Mouse (Mus musculus) brown adipose tissue, adult 24 weeks (tissue): Measurements from ENCODE around the gene Rps11. TPM values are rescaled to one million over a fixed set of nuclear protein-coding genes. Genes with fewer than 3 reads are reported as not detected.
A peak's percentile ranks its signal among the peaks of the same experiment; 100 is the strongest.
"Not testable (repeated sequence)": the region's sequence is repeated elsewhere in the genome, so short reads cannot be mapped to it uniquely, and the experiment has no call there.

Experiments used
- H3K27ac ChIP-seq: fragments of 200-500 bp; replicated peaks from 2 replicates; pipeline ENCODE4 v1.5.1; 2012; ENCODE audit warnings: low read depth, mild to moderate bottlenecking, low read length
- H3K4me1 ChIP-seq: fragments of 200-500 bp; 2 replicates; pipeline ENCODE4 v1.6.1; 2012; ENCODE audit warnings: low read length, mixed read lengths; ENCODE audit not compliant: control insufficient read depth, insufficient read depth, insufficient read length
- H3K4me3 ChIP-seq: fragments of 200-500 bp; 2 replicates; pipeline ENCODE4 v1.5.1; 2012; ENCODE audit warnings: low read depth, mild to moderate bottlenecking, low read length, moderate library complexity; ENCODE audit not compliant: insufficient read depth
- polyA plus RNA-seq: library from polyadenylated mRNA; stranded (reverse); fragments of >200 nt; gene quantifications from 2 replicates; pipeline ENCODE4 v1.2.4, GENCODE M21; 2012; ENCODE audit not compliant: missing spikeins, insufficient read depth, insufficient read length

The Rps11 gene
- polyA plus RNA-seq, 1 experiment, result 1,344 TPM

GRCm38 (mm10) chr7:45118336-45118735 lies 5.9 kb downstream of the Rps11 start:
- H3K4me3 ChIP-seq, result no peak overlapping the region
- H3K27ac ChIP-seq, result no peak overlapping the region
- H3K4me1 ChIP-seq, result peaks cover 9% of the 10 kb centered on the region

GRCm38 (mm10) chr7:45117566-45117965 lies 6.7 kb downstream of the Rps11 start:
- no peak overlapping the region for H3K4me3 ChIP-seq
- H3K27ac ChIP-seq, result no peak overlapping the region
- H3K4me1 ChIP-seq, result peaks cover 9% of the 10 kb centered on the region

- H3K27ac ChIP-seq, result no peak overlapping the region
- H3K4me1 ChIP-seq, result no peaks in the 10 kb centered on the region
These were observed 10.8 kb downstream of the Rps11 start for GRCm38 (mm10) chr7:45113476-45113875.

GRCm38 (mm10) chr7:45112529-45112928 lies 11.7 kb downstream of the Rps11 start:
- Histone ChIP-seq H3K4me1 (no peaks in the 10 kb centered on the region), H3K4me3 (no peak overlapping the region)

More at GRCm38 (mm10) chr7:45113476-45113875, 10.8 kb downstream of the Rps11 start:
- H3K4me3 ChIP-seq, result no peak overlapping the region

GRCm38 (mm10) chr7:45111940-45112339 lies 12.3 kb downstream of the Rps11 start:
- H3K4me3 ChIP-seq, result no peak overlapping the region

More at GRCm38 (mm10) chr7:45112529-45112928, 11.7 kb downstream of the Rps11 start:
- no peak overlapping the region for H3K27ac ChIP-seq

GRCm38 (mm10) chr7:45110089-45110488 lies 14.2 kb downstream of the Rps11 start:
- H3K4me3 ChIP-seq, H3K4me1 ChIP-seq, H3K27ac ChIP-seq: not testable (repeated sequence)

More at GRCm38 (mm10) chr7:45111940-45112339, 12.3 kb downstream of the Rps11 start:
- no peaks in the 10 kb centered on the region for H3K4me1 ChIP-seq
- H3K27ac ChIP-seq, result no peak overlapping the region

- Histone ChIP-seq H3K4me3 (no peak overlapping the region), H3K4me1 (peaks cover 9% of the 10 kb centered on the region), H3K27ac (no peak overlapping the region)
These were observed 17.1 kb downstream of the Rps11 start for GRCm38 (mm10) chr7:45107052-45107645.

GRCm38 (mm10) chr7:45106441-45106840 lies 17.8 kb downstream of the Rps11 start:
- Histone ChIP-seq H3K4me1 (peaks cover 16% of the 10 kb centered on the region), H3K4me3 (no peak overlapping the region), H3K27ac (no peak overlapping the region)

GRCm38 (mm10) chr7:45105491-45105890 lies 18.7 kb downstream of the Rps11 start:
- H3K27ac ChIP-seq, result no peak overlapping the region
- H3K4me3 ChIP-seq, result no peak overlapping the region
- H3K4me1 ChIP-seq, result peaks cover 22% of the 10 kb centered on the region

- Histone ChIP-seq H3K27ac (no peak overlapping the region), H3K4me1 (peaks cover 24% of the 10 kb centered on the region), H3K4me3 (no peak overlapping the region)
These were observed 19.3 kb downstream of the Rps11 start for GRCm38 (mm10) chr7:45104941-45105340.

GRCm38 (mm10) chr7:45103652-45104180 lies 20.5 kb downstream of the Rps11 start, which contains the start of gene Fcgrt:
Gene Fcgrt (minus strand): TSS chr7:45103851.
- Histone ChIP-seq H3K27ac (peak within 1 kb of the TSS; percentile 89), H3K4me1 (peaks cover 29% of the 10 kb centered on the region), H3K4me3 (peak within 1 kb of the TSS; percentile 76)

GRCm38 (mm10) chr7:45102940-45103585 lies 21.2 kb downstream of the Rps11 start:
- H3K4me1 ChIP-seq, result peaks cover 35% of the 10 kb centered on the region
- peak overlapping the region; percentile 76 for H3K4me3 ChIP-seq
- peak overlapping the region; percentile 89 for H3K27ac ChIP-seq

- H3K4me1 ChIP-seq, result peaks cover 42% of the 10 kb centered on the region
- H3K27ac ChIP-seq, result peak overlapping the region; percentile 89
- H3K4me3 ChIP-seq, result peak overlapping the region; percentile 76
These were observed 21.8 kb downstream of the Rps11 start for GRCm38 (mm10) chr7:45102441-45102840.

- peaks cover 43% of the 10 kb centered on the region for H3K4me1 ChIP-seq
- peak overlapping the region; percentile 86 for H3K27ac ChIP-seq
- H3K4me3 ChIP-seq, result peak overlapping the region; percentile 38
These were observed 24.2 kb downstream of the Rps11 start for GRCm38 (mm10) chr7:45100046-45100445.

- Histone ChIP-seq H3K4me3 (no peak overlapping the region), H3K4me1 (peaks cover 39% of the 10 kb centered on the region), H3K27ac (peak overlapping the region; percentile 45)
These were observed 25.5 kb downstream of the Rps11 start for GRCm38 (mm10) chr7:45098541-45099240.
